Mouse (Mus musculus): ENCODE measurements at regions not wholly inside any gene's neighbourhood (a gene's known extent, or its start where the extent isn't known, plus 50 kb on each side); places are given as distances from the start of the nearest gene placed in this dataset.
"Not testable (repeated sequence)": the region's sequence is repeated elsewhere in the genome, so short reads cannot be mapped to it uniquely, and the experiment has no call there.

GRCm38 (mm10) chr2:95433996-95434395 lies 884.0 kb upstream of the Lrrc4c start:
- intact Hi-C loops (cut with DNase I); DNase-seq: not testable (repeated sequence)

DNA sequence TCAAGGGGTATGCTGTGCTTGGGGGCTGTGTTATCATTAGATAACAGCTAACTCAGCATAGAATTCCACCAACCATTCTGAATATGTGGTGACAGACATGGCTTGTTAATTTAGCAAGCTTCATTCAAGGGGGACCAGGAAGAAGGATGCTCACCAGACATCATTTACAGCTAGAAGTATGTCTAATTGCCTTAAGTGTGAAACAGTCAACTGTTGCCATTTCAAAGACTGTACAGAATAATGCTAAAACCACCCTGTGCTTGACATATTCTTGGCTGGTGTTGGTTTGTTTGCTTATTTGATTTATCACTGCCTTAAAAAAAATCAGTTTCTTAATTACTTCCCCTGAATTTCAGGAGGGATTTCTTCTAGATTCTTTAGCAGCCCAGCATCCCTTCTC lies 877.0 kb upstream of the Lrrc4c start:
- DNase-seq, result no peak

DNA sequence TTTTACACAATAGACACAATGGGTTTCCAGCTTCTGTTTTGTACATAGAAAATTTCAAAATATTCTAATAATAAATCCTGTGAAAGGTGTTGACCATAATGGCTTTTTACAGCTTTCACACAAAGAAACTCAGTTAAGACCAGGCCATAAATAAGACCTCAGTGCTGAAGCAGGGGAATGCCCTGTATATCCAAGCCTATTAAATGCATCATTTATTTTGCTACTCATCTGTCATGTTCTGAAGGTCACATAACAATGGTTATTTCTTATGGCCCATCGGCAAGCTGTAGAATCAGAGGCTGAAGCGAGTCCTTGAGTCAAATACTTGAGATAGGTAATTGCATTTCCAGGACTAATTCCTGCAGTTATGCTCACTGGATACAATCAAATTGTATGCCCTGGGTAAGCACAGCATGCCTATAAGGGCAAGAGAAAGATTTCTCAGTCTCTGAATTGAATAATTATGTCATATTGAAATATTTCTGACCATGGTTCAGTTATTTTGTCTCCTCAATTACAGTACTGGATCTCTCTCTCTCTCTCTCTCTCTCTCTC lies 874.6 kb upstream of the Lrrc4c start:
- no peak for DNase-seq
- intact Hi-C loops (cut with DNase I), result no loop called here

More for the DNA sequence above, 877.0 kb upstream of the Lrrc4c start:
- intact Hi-C loops (cut with DNase I), result no loop called here

GRCm38 (mm10) chr2:95448897-95449296 lies 869.1 kb upstream of the Lrrc4c start:
- intact Hi-C loops (cut with DNase I), result no loop called here
- DNase-seq, result no peak

GRCm38 (mm10) chr2:95479827-95480226 lies 838.1 kb upstream of the Lrrc4c start:
- intact Hi-C loops (cut with DNase I), result no loop called here
- DNase-seq, result no peak

DNA sequence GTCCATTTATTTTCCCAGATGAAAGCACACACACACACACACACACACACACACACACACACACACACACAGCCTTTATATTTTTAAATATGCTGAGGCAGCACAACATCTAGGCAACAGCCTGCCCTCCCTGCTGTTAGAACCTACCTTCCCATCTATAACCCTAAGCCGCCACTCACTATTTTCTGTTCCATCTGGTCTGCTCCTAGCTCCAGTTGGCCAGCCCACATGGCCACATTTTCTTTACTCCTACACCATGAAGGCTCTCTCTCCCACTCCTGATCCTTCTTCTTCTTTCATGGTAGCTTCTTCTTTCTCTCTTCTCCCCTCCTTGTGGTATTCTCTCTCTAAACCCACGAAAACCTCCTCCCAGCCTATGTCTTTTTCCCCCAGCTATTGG lies 834.6 kb upstream of the Lrrc4c start:
- DNase-seq, result no peak
- intact Hi-C loops (cut with DNase I), result no loop called here

- no peak for DNase-seq
- intact Hi-C loops (cut with DNase I), result no loop called here
Measured at GRCm38 (mm10) chr2:95487580-95488135, 830.3 kb upstream of the Lrrc4c start.

GRCm38 (mm10) chr2:95494026-95494697 lies 823.8 kb upstream of the Lrrc4c start:
- intact Hi-C loops (cut with DNase I), result no loop called here
- no peak for DNase-seq

GRCm38 (mm10) chr2:95494698-95495088 lies 823.3 kb upstream of the Lrrc4c start:
- intact Hi-C loops (cut with DNase I), result no loop called here

DNA sequence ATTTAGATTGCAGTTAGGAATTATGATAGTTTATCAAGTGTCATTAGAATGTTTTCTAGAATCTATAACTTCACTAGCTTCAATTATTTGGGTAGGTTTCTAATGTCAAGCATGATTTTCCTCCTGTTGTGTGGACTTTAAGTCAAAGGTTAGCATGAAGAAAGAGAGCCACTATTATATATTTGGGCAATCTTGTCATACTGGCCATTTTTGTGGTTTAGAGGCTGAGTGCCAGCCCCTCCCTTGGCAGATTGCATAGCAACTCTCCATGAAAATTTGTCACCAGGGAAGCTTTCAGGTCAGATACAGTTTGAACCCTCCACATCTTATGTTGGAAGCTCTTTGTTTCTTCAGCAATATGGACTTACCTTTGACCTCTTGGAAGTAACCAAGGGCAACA lies 806.7 kb upstream of the Lrrc4c start:
- intact Hi-C loops (cut with DNase I), result no loop called here
- DNase-seq, result no peak

More at GRCm38 (mm10) chr2:95494698-95495088, 823.3 kb upstream of the Lrrc4c start:
- DNase-seq, result peak; percentile 21

DNA sequence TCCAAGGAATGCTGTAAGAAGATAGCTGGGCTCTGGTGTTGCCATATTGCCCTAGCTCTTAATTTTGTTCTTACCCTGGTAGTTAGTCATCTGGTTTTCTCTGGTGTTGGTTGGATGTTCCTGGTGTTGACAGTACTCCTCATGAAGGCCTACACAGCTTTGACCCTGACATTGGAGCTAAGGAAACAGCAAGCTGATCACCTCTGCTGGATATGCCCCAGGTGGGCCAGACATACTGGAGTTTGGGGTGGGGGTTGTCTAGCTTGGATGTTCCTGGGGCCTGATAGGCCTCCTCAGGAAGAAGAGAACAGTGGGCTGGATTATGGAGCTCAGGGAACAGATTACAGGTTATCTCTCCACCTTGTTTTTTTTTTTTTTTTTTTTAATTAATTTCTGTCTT lies 796.3 kb upstream of the Lrrc4c start:
- no peak for DNase-seq
- intact Hi-C loops (cut with DNase I), result no loop called here

DNA sequence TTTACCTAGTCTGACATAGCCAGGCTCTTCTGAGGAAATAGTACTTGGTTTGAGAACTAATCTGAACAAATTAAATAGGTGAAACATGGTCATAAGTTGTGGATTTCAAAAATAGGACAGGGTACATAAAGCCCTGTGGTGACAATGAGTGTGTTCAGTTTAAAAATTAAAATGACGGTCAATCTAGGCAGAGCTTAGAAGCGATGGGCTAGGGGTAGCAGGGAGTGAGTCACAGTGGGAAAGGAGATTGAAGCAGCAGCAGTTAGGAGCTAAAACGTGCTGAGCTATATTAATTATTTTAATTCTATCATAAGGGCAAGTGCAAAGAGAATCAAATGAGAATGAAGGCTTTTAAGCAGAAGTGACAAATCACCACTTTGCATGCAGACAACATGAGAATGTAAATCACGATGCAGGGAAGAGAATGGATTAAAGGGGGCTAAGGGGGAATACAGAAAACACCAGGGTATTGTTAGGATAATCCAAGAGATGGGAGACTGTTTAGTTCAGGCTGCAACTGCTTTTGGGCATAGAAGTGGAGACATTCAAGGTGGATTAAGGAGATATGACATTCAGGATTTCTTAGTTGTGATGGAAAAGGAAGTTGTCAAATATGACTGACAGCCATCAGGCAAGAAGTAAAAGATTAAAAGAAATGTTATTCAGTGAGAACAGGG lies 793.2 kb upstream of the Lrrc4c start:
- DNase-seq, result no peak
- intact Hi-C loops (cut with DNase I), result no loop called here

GRCm38 (mm10) chr2:95564089-95564488 lies 753.9 kb upstream of the Lrrc4c start:
- DNase-seq, result no peak
- intact Hi-C loops (cut with DNase I), result no loop called here

GRCm38 (mm10) chr2:95575882-95576281 lies 742.1 kb upstream of the Lrrc4c start:
- intact Hi-C loops (cut with DNase I), result no loop called here
- no peak for DNase-seq

DNA sequence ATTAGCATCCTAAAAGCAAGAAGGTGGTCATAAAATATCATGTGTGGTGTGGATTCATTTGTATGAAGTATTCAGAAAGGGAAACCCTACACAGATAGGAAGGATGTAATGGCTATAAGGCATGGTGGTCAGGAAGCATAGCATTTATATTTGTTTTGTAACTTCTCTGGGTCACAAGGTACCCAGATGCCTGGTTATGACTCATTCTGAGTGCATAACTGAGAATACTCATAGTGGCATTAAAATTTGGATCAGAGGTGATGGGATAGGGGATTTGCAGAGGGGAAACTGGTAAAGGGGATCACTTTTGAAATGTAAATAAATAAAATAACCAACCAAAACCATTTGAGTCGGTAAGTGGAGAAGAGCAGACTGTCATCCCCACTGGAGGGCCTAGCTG lies 738.8 kb upstream of the Lrrc4c start:
- DNase-seq, result no peak
- intact Hi-C loops (cut with DNase I), result no loop called here

DNA sequence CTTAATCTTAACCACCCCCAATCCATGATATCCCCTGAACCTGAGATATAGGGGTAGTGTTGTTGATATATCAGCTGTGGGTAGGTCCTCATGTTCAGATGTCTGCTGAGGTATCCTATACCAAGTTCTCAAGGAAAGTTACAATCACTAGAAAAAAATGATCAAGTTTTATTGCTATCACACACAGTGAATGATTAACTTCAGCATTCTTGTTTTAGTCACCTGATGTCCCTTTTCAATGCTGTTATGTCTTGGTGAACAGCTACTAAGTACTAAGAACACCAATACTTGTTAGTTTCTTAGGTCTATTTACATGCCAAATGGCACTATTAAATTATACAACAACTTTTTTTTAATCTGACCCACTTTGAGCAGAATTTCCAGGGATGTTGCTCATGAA lies 732.0 kb upstream of the Lrrc4c start:
- no peak for DNase-seq
- intact Hi-C loops (cut with DNase I), result no loop called here

GRCm38 (mm10) chr2:95587044-95587443 lies 730.9 kb upstream of the Lrrc4c start:
- intact Hi-C loops (cut with DNase I), result no loop called here
- no peak for DNase-seq

DNA sequence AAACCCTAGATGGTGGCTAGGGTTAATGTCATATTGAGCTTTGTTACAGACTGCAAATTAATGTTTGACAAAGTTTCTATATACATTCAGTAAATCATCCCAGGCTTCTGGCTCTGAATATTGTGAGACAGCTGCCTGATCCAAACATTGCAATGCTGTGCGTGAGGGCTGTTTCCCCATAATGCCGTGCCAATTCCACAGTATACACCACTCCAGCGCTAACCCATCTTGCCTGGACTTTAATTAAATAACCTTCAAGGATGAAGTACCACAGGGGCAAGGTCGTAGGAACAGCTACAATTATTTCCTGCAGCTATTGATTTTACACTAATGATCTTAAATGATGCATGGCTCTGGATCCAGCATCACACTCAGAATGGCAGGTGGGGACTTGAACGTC lies 704.6 kb upstream of the Lrrc4c start:
- intact Hi-C loops (cut with DNase I), result no loop called here
- no peak for DNase-seq

DNA sequence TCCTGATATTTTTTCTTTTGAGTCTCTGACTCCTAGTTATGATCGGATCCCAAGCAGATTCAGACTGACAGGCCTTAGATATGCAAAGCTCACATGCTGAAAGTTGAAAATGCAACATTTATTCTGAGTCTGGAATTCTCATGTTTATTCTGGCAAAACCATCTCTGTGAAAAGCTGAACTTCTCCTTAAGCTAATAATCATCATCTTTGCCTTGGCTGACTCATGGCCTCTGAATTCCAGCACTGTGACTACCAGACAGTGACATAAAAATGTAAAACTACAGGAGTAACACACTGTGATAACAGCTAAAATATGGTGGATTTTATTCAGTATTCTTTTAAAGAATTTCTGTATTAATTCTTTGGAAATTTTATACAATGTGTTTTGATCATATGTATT lies 680.4 kb upstream of the Lrrc4c start:
- intact Hi-C loops (cut with DNase I), result no loop called here
- DNase-seq, result no peak

GRCm38 (mm10) chr2:95674347-95674746 lies 643.6 kb upstream of the Lrrc4c start:
- intact Hi-C loops (cut with DNase I), result no loop called here
- peak; percentile 2 for DNase-seq

DNA sequence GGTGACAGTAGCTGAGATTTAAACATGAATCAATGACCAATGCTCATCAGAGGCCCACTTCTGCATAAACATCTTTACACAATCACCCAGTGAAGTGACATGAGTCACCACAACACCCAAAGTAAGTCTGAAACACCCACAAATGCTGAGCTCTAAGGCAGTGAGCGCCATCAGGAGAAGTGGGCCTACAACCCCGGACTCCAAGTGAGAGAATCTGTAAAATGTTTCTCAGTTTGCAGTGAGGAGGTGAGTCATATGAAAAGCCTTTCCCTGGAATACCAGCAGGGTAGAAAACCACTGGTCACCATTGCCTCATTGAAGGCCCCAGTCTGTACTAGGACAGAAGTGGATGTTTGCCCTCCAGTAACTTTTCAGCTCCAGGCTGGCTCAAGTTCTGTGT lies 602.6 kb upstream of the Lrrc4c start:
- DNase-seq, result no peak

More for the DNA sequence above, 602.6 kb upstream of the Lrrc4c start:
- intact Hi-C loops (cut with DNase I), result no loop called here

All from left cerebral cortex, postnatal 4 days (tissue).